Comparison of ENCODE assay signal across 8 mouse cellular contexts in the genomic region with DNA sequence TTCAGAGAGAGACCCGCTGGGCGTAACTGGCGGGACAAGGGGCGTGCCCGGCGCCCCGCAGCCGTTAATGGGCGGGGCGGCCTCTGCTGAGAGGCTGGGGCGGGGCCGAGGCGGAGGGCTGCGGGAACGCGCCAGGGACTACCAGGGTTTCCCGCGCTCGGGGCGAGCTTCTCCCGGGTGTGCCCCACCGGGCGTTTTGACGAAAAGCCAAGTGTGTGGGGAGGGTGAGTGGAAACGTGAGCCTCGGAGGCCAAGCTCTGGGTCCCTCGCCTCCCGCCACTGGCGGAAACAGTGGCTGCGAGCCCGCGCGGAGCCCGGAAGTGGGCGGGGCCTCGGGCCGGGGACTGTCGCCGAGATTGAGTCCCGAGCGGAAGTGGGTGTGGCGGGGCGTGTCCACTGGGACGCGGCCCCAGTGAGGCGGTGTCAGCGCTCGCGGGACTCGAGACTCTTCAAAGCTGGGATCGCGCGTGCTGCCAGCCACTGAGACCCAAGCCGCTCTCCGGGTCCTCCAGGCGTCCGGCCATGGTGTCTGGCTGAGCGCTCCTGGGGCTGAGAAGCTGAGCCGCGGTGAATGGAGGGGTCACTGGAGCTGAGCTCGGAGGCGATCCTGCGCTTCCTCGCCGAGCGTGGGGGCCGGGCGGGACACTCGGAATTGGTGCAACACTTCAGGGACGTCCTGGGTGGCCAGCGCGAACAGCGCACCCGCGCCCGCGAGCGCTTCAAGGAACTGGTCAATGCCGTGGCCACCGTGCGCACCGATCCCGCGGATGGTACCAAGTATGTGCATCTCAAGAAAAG. TPM values are rescaled to one million over a fixed set of nuclear protein-coding genes. Genes with fewer than 3 reads are reported as not detected.
A peak's percentile ranks its signal among the peaks of the same experiment; 100 is the strongest.
DNase-seq lines count a peak whose midpoint lies in the region; ATAC-seq and TF ChIP-seq lines count a peak whose summit lies in the region.

A gene (minus strand): TSS at position 375 of the 798 bp plus-strand sequence.
A gene (plus strand): TSS at position 481 of the 798 bp plus-strand sequence.

- no peaks in the 10 kb centered on the region for H3K27me3 ChIP-seq in limb, embryonic 13.5 days
- no peaks in the 10 kb centered on the region for H3K27me3 ChIP-seq in midbrain, embryonic 15.5 days (replicated peaks)

- H3K9me3 ChIP-seq in limb, embryonic 13.5 days = no peaks in the 10 kb centered on the region
- H3K9me3 ChIP-seq in midbrain, embryonic 15.5 days = no peaks in the 10 kb centered on the region

- no peak for TF ChIP-seq CTCF in embryonic fibroblast, embryonic 13.5 days (IDR thresholded peaks at IDR 0.05; ENCODE audit: borderline replicate concordance, insufficient read depth, low read length)

- under 1% methylated on average over 74 of the region's 84 CpGs for WGBS in limb, embryonic 13.5 days
- WGBS in midbrain, embryonic 15.5 days = under 1% methylated on average over 84 of the region's 84 CpGs

- H3K4me2 ChIP-seq in limb, embryonic 13.5 days (replicated peaks) = peak within 1 kb of the TSS; percentile 99
- H3K4me2 ChIP-seq in midbrain, embryonic 15.5 days = peak within 1 kb of the TSS; percentile 98

- H3K4me1 ChIP-seq in embryonic fibroblast, embryonic 13.5 days (ENCODE audit: control insufficient read depth, insufficient read depth, low read length) = no peaks in the 10 kb centered on the region
- peaks cover 19% of the 10 kb centered on the region for H3K4me1 ChIP-seq in limb, embryonic 13.5 days
- H3K4me1 ChIP-seq in midbrain, embryonic 15.5 days = peaks cover 29% of the 10 kb centered on the region

- ATAC-seq in limb, embryonic 13.5 days (ENCODE audit: low FRiP score, low read depth) = peak; percentile 95
- peak; percentile 98 for ATAC-seq in midbrain, embryonic 15.5 days (replicated peaks)

- peak; percentile 93 for TF ChIP-seq POLR2A in embryonic fibroblast, embryonic 13.5 days (IDR thresholded peaks at IDR 0.05; ENCODE audit: low read depth, low read length)

- peak; percentile 98 for DNase-seq in A20 (ENCODE audit: low read depth, low spot score)
- peak; percentile 96 for DNase-seq in brain, adult 2 months (ENCODE audit: low read depth, low spot score)
- DNase-seq in heart, adult 9 months (ENCODE audit: low spot score in 2 of 2) = peak; percentile 97
- peak; percentile 97 for DNase-seq in kidney, adult 9 months
- peak; percentile 95 to 99 for DNase-seq in spleen, adult 18-20 months

- no peaks in the 10 kb centered on the region for H3K36me3 ChIP-seq in limb, embryonic 13.5 days
- no peaks in the 10 kb centered on the region for H3K36me3 ChIP-seq in midbrain, embryonic 15.5 days (replicated peaks)

- peak within 1 kb of the TSS; percentile 87 for H3K9ac ChIP-seq in limb, embryonic 13.5 days
- peak within 1 kb of the TSS; percentile 97 for H3K9ac ChIP-seq in midbrain, embryonic 15.5 days

- peak within 1 kb of the TSS; percentile 73 for H3K4me3 ChIP-seq in embryonic fibroblast, embryonic 13.5 days (ENCODE audit: insufficient read depth, low read length)
- H3K4me3 ChIP-seq in limb, embryonic 13.5 days = peak within 1 kb of the TSS; percentile 82
- H3K4me3 ChIP-seq in midbrain, embryonic 15.5 days = peak within 1 kb of the TSS; percentile 86

- H3K27ac ChIP-seq in embryonic fibroblast, embryonic 13.5 days (ENCODE audit: insufficient read depth, low read length) = peak within 1 kb of the TSS; percentile 70
- peak within 1 kb of the TSS; percentile 89 for H3K27ac ChIP-seq in limb, embryonic 13.5 days
- peak within 1 kb of the TSS; percentile 96 for H3K27ac ChIP-seq in midbrain, embryonic 15.5 days

RNA-seq across cellular contexts. Expression of the first gene that starts in this region (rescaled TPM):
- polyA plus RNA-seq in embryonic fibroblast, embryonic 13.5 days (2011; ENCODE audit: insufficient read length, low read depth, missing spikeins) = 30.1 and 31.4 TPM in 2 replicates
- 46.4 and 49.6 TPM in 2 replicates for polyA plus RNA-seq in limb, embryonic 13.5 days (2015; fragmentation: Nextera tagmentation; extraction: Ambion mirVana)
- polyA plus RNA-seq in midbrain, embryonic 15.5 days (2015; fragmentation: Nextera tagmentation; extraction: Ambion mirVana) = 11.5 and 13.4 TPM in 2 replicates

RNA-seq across cellular contexts. Expression of the second gene that starts in this region (rescaled TPM):
- 4.4 and 5.8 TPM in 2 replicates for polyA plus RNA-seq in embryonic fibroblast, embryonic 13.5 days (2011; ENCODE audit: insufficient read length, low read depth, missing spikeins)
- 14.1 and 15.6 TPM in 2 replicates for polyA plus RNA-seq in limb, embryonic 13.5 days (2015; fragmentation: Nextera tagmentation; extraction: Ambion mirVana)
- polyA plus RNA-seq in midbrain, embryonic 15.5 days (2015; fragmentation: Nextera tagmentation; extraction: Ambion mirVana) = 17.5 and 19.0 TPM in 2 replicates

Comparison
In these comparisons a context has a peak if more than half of its experiments do, and no peak if none do; other contexts are left out.
1. Peak in every context shown above with its lines: DNase-seq, ATAC-seq, H3K4me3 ChIP-seq and H3K27ac ChIP-seq.